Mouse (Mus musculus) liver, embryonic 14 days (tissue): ENCODE results near the gene Rnf19b. TPM values are rescaled to one million over a fixed set of nuclear protein-coding genes. Genes with fewer than 3 reads are reported as not detected.

ENCODE experiments used
- polyA plus RNA-seq: library from polyadenylated mRNA; depleted of rRNA; stranded (reverse); fragments of >200 nt; gene quantifications from 2 replicates; pipeline ENCODE4 v1.2.3, GENCODE M21; 2012; rRNA removed

Gene Rnf19b
- polyA plus RNA-seq: 12.0 and 12.8 TPM in 2 replicates

DNA sequence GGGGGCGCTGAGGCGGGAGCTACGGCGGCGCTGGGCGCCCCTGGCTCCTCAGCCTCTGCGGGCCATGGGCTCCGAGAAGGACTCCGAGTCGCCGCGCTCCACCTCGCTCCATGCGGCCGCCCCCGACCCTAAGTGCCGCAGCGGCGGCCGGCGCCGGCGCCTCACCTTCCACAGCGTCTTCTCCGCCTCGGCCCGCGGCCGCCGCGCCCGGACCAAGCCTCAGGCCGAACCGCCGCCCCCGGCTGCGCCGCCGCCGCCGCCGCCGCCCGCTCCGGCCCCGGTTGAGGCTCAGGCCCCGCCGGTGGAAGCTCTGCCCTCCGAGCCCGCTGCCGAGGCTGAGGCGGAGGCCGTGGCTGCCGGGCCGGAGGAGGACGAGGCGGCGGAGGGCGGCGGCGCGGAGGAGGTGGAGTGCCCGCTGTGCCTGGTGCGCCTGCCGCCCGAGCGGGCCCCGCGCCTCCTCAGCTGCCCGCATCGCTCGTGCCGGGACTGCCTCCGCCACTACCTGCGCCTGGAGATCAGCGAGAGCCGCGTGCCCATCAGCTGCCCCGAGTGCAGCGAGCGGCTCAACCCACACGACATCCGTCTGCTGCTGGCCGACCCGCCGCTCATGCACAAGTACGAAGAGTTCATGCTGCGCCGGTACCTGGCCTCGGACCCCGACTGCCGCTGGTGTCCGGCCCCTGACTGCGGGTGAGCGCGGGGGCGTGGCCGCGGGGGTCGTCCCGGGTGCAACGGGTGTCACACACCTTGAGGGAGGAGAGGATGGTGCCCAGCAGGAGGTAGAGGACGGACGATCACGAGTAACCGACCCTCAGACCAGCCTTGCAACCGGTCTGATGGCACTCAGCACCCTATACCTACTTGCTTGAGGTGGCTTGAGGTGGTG, at the start of gene Rnf19b:
TSS of gene Rnf19b (plus strand) at position 65 of the 886 bp plus-strand sequence.

DNA sequence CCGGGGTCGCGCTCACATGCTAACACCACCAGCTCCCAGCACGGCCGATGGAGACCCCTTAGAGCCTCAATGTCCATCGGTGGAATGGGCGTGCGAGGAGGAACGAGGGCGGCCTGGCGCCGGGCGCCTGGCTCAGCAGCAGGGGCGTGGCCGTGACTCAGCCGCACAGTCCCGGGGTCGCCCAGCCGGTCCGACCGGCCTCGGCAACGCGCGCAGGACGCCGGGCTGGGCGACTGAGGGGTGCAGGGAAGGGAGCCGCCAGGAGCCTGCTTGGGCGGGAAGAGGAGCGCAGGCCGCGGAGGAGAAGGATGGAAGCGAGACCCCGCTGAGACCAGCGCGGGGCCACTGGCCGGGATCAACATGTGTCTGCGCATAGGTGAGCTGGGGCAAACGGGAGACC, 47.3 kb downstream of the Rnf19b start, which contains the start of gene Tmem54:
TSS of gene Tmem54 (plus strand) at position 193 of the 400 bp plus-strand sequence.

DNA sequence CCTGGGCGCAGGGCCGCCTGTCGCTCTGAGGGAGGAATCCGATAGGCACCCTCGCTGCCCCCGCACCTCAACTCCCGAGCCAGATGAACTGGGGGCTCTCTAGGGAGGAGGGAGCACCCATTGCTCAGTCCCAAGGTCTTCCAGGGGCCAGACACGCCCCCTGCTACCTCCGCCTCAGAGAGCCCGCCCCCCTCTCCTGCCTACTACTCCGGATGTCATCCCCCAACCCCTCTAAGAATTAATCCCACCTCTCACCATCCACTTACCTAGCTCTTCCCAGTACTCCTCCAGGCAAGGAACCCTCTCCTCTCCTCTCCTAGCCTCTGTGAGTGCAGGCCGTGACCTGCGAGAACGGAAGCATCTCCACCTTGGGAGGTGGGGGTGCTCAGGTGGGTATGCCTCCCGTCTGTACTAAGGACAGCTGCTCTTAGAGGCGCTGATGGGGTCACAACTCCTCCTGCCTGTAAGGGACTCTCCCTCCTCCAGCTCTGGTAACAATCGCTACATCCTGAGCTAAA, 63.6 kb downstream of the Rnf19b start, which contains the start of gene Hpca:
TSS of gene Hpca (minus strand) at position 468 of the 518 bp plus-strand sequence.

Other genes with a start within 250 kb of the Rnf19b start
- gene Trim62, start 174.7 kb upstream of the Rnf19b start, polyA plus RNA-seq: 0.18 and 0.22 TPM in 2 replicates
- 0.41 and 0.49 TPM in 2 replicates for gene Azin2, start 95.8 kb upstream of the Rnf19b start, polyA plus RNA-seq
- 71.5 and 78.3 TPM in 2 replicates for gene Ak2, start 66.3 kb upstream of the Rnf19b start, polyA plus RNA-seq
- gene Tmem54, start 47.3 kb downstream of the Rnf19b start, polyA plus RNA-seq: 0.96 and 1.0 TPM in 2 replicates
- 2.1 and 2.2 TPM in 2 replicates for gene Hpca, start 63.8 kb downstream of the Rnf19b start, polyA plus RNA-seq
- 0.61 and 1.0 TPM in 2 replicates for gene Fndc5, start 78.7 kb downstream of the Rnf19b start, polyA plus RNA-seq
- 11.2 and 14.0 TPM in 2 replicates for gene S100pbp, start 131.5 kb downstream of the Rnf19b start, polyA plus RNA-seq
- gene Yars, start 131.5 kb downstream of the Rnf19b start, polyA plus RNA-seq: 32.6 TPM in 2 replicates
- 0.93 and 1.1 TPM in 2 replicates for gene C77080, start 203.1 kb downstream of the Rnf19b start, polyA plus RNA-seq
- 0.03 and 0.11 TPM in 2 replicates for gene Sync, start 229.3 kb downstream of the Rnf19b start, polyA plus RNA-seq